Mouse (Mus musculus) heart, adult 11 months (tissue): Measurements from ENCODE around the gene Cd163l1.

Experiments
- DNase-seq: peaks from one replicate; pipeline ENCODE4 v3.0.0; 2022

The Cd163l1 gene

GRCm38 (mm10) chr7:140217967-140218366 is at the start of gene Cd163l1:
Gene Cd163l1, plus strand, starts transcription at chr7:140218267.
- no peak for DNase-seq

GRCm38 (mm10) chr7:140169386-140169785 is 48.7 kb upstream of the Cd163l1 start:
- DNase-seq = no peak

DNA sequence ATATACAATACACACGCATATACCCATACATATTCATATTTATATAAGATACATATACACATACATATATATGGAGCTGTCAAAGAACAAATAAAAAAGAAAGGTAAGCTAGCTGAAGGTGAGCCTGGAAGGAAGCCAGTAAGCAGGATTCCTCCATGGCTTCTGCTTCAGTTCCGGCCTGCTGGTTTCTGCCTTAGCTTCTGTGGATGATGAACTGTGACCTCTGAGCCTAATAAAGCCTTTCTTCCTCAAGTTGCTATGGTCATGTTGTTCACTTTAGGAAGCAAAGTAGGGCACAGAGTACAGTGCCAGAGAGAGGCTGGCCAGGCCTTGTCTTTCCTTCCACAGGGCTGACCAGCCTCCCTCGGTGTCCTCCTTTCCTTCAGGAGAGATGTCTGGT is 47.2 kb upstream of the Cd163l1 start:
- DNase-seq = peak; percentile 57

DNA sequence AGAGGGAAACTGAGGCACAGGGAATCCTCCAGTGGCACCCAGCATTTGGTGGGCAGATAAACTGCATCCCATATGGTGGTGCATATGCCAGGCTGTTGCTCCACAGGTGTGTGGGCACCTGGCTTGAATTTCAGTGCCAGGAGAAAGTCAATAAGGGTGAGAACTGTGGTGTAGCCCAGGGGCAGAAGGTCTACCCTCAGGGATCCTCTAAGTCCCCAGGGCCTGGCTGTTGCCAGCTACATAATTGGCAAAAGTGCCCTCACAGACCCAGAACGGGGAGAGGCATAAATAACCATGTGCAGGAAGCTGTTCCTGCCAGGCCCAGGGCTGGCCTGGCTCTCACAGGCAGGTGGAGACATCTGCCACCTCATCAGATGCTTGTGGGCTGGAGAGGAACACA is 45.1 kb upstream of the Cd163l1 start, which contains the start of gene Olfr523:
TSS of gene Olfr523 (plus strand) at position 282 of the 400 bp plus-strand sequence.
- peak; percentile 86 for DNase-seq

DNA sequence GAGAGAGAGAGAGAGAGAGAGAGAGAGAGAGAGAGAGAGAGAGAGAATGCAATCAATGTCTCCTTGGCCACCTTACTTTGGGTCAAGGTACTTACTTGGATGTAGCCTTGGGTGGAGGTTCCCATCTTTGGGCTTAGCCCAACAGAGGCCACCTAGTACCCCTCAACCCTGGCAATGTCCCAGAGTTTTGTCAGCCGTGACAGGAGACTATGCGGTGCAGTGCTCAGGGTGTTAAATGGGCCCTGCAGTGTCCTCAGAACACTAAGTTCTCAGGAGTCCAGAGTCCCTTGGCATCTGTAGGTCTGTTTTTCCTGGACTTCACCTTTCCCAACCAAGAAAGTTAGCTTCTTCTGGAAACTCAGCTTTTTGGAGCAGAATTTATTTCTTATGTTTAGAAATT is 38.9 kb upstream of the Cd163l1 start:
- peak; percentile 77 for DNase-seq

DNA sequence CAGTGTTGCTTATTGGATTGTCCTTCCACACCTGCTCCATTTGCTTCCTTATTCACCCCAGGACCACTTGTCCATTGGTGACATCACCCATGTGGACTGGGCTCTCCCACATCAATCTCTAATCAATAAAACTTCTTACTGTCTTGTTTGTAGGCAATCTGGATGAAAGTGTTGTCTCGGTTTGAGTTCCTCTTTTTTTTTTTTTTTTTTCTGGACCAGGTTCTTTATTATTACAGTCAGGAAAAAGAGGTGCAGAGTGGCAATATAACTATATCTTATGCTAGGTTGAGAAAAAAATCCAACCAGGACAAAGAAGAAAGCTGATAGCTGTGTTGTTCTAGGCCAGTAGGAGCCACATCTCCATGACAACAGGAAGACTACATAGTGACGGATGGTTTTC is 37.4 kb upstream of the Cd163l1 start:
- no peak for DNase-seq

- no peak for DNase-seq
Observed at GRCm38 (mm10) chr7:140184206-140184605, 33.9 kb upstream of the Cd163l1 start.

- peak; percentile 88 for DNase-seq
Observed at GRCm38 (mm10) chr7:140186646-140187620, 31.1 kb upstream of the Cd163l1 start.

- peak; percentile 82 for DNase-seq
Observed at GRCm38 (mm10) chr7:140187721-140188390, 30.2 kb upstream of the Cd163l1 start.

GRCm38 (mm10) chr7:140188391-140189328 is 29.4 kb upstream of the Cd163l1 start:
- peak; percentile 73 for DNase-seq

DNA sequence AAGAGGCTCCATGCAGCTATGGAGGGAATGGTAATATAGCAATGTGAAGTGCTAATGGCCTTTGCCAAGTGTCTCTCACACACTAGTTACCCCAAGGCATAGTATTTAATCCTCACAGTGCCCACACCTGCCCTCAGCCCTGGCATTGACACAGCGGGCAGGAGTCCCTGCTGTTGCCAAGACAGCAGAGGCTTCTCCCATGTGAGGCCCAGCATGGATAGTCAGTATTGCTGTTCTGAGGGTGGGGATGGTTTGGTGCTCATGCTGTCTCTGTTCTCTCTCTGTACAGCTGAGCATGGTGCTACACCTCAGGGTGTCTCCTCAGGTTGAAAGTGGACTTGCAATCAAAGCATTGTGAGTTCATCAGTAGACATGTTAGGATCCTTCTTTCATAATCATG is 27.6 kb upstream of the Cd163l1 start:
- peak; percentile 59 for DNase-seq

- DNase-seq = no peak
Observed at GRCm38 (mm10) chr7:140192445-140192844, 25.6 kb upstream of the Cd163l1 start.

GRCm38 (mm10) chr7:140192851-140193250 is 25.2 kb upstream of the Cd163l1 start:
- DNase-seq = peak; percentile 67

- no peak for DNase-seq
Observed at GRCm38 (mm10) chr7:140194031-140194430, 24.0 kb upstream of the Cd163l1 start.

DNA sequence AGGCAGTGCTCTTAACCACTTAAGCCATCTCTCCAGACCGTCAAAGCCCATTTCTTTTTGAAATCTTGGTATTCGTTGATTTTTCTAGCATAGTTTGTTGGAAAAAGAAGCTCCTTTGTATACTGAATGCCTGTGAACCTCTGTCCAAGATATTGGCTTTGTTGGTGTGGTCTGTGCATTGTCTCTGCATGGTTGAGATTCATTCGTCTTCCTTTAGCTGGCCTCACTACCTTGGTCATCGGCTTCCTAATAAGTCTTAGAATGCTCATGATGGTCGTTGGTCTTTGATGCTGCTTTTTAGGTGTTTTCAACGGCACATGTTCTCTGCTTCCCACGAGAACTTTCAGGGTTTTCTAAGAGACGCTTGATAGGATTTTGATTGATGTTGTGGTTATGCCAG is 22.1 kb upstream of the Cd163l1 start:
- DNase-seq = peak; percentile 62

DNA sequence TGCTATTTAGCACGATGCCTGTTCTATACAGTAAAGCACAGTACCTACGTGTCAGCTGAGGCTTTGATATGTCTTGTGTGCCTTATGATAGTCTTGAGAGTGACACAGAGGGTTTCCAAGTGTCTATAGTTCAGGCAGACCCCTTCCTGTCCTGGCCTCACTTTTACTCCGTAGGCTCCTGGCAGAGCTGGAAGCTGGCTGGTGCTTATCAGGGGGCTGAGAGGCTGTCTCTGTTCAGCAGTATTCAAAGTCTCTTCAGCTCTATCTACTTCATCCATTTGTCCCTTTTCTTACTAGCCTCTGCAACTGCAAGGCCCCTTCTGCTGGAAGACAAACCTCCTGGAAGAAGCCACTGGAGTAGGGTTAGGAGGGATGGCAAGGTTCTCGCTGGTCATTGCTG is 17.0 kb upstream of the Cd163l1 start:
- DNase-seq = no peak

DNA sequence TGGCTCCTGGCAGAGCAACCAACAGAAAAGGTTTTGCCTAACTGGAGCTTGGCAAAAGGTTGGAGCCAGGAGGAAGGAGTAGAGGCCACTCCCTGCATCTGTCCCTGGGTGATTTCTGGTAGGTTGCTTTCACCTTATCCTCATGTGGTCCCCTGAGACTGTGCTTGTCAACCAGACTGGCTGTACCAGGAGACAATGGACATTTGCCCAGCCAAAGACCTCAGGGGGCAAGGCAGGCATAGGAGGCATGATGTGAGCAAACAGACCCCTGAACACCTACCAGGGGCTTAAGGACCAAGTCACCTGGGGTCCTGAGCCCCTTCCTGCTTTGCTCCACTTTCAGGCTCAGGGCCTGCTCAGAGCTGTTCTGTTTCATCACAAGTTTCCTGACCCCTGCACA is 12.2 kb upstream of the Cd163l1 start, which contains the start of gene Olfr524:
TSS of gene Olfr524 (minus strand) at position 101 of the 400 bp plus-strand sequence.
- DNase-seq = no peak

- no peak for DNase-seq
Observed at GRCm38 (mm10) chr7:140206904-140207303, 11.2 kb upstream of the Cd163l1 start.

GRCm38 (mm10) chr7:140208153-140208552 is 9.9 kb upstream of the Cd163l1 start:
- DNase-seq = peak; percentile 73

DNA sequence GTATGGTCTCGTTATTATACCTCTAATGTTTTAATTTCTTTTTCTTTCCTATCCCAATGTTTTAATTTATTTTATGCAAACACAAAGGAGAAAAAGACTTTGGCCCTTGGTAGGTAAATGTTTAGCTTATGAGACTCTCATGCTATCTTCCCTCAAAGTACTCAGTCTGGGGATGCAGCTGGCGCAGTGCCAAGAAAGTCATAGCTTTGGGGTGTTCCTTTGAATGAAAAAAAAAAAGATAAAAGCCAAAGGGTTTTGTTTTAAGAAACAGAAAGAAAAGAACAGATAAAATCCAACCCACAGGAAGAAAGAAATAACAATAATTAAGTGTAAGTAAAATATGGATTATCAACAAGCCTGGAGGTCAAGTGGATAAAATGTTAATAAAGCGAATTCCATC is 9.4 kb upstream of the Cd163l1 start:
- no peak for DNase-seq

- no peak for DNase-seq
Observed at GRCm38 (mm10) chr7:140213841-140214240, 4.2 kb upstream of the Cd163l1 start.

DNA sequence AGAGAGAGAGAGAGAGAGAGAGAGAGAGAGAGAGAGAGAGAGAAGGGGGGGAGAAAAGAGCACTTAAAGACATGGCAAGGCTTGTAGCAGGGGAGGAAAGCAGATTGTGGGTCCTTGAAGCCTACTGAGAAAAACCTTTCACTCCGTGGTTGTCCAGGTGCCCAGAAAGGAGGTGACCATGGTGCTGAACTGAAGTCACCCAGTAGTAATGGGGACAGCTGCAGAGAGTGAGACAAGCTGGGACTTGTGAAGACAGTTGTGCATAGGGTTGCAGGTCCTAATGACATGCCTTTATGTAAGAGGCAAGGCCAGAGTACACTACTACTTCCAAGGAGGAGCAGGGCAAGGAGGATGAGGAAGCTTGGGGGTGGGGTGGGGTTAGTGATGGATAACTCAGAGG is 1.2 kb downstream of the Cd163l1 start:
- peak; percentile 64 for DNase-seq

DNA sequence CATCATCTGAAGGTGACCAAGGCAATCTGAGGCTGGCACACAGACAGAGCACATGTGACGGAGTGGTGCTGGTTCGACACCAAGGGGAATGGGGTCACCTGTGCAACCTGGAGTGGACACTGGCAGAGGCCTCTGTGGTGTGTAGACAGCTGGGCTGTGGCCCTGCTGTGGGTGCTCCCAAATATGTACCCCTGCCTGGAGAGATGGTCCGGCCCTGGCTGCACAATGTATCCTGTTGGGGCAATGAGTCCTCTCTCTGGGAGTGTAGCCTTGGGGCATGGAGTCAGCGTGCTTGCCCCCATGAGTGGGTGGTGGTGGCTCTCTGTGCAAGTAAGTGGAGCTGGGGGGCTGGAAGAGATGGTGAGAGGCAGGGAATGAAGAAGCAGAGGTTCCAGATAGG is 2.3 kb downstream of the Cd163l1 start:
- peak; percentile 86 for DNase-seq
